In genomic region chr14:31892186-31892510, GRCm38 (mm10) we compare ENCODE assay signal across 11 mouse cellular contexts.
DNase-seq lines count a peak whose midpoint lies in the region; ATAC-seq lines count a peak whose summit lies in the region.
"Had no signal": no experiment of that assay in that cellular context is flagged by ENCODE, and none has a peak within 500 bp of the region (broad histone marks: within the 10 kb centered on the region; RNA-seq: fewer than 3 reads in every experiment).

No protein-coding gene starts in this region.

- 4% methylated on average over 6 of the region's 6 CpGs for WGBS in hindbrain, embryonic 11.5 days
- WGBS in hindbrain, embryonic 14.5 days: 12% methylated on average over 6 of the region's 6 CpGs
- WGBS in midbrain, embryonic 11.5 days: 3% methylated on average over 6 of the region's 6 CpGs
- WGBS in midbrain, embryonic 15.5 days: 15% methylated on average over 6 of the region's 6 CpGs
- 23% methylated on average over 6 of the region's 6 CpGs for whole genome bisulfite sequencing in large intestine, adult 2 months
- WGBS in stomach, embryonic 15.5 days: 18% methylated on average over 6 of the region's 6 CpGs

- H3K27ac ChIP-seq in hindbrain, embryonic 11.5 days (ENCODE audit: low read depth, low read length): no peak overlapping the region
- H3K27ac ChIP-seq in hindbrain, embryonic 14.5 days: no peak overlapping the region
- peak overlapping the region; percentile 64; the same call in 1 of the 2 replicates for H3K27ac ChIP-seq in midbrain, embryonic 11.5 days (ENCODE audit: low read depth, low read length)
- H3K27ac ChIP-seq in midbrain, embryonic 15.5 days: no peak overlapping the region
- peak overlapping the region; percentile 19; the same call in 1 of the 2 replicates for H3K27ac ChIP-seq in stomach, embryonic 15.5 days
- H3K27ac ChIP-seq: neural tube, embryonic 12.5 days had no signal

- no peak overlapping the region for H3K9ac ChIP-seq in hindbrain, embryonic 11.5 days (ENCODE audit: low read depth, low read length)
- H3K9ac ChIP-seq in hindbrain, embryonic 14.5 days: no peak overlapping the region
- no peak overlapping the region for H3K9ac ChIP-seq in midbrain, embryonic 11.5 days (ENCODE audit: low read length)
- no peak overlapping the region for H3K9ac ChIP-seq in midbrain, embryonic 15.5 days
- no peak overlapping the region for H3K9ac ChIP-seq in stomach, embryonic 15.5 days

- ATAC-seq in hindbrain, embryonic 11.5 days (ENCODE audit: low FRiP score): no peak
- no peak for ATAC-seq in hindbrain, embryonic 14.5 days (ENCODE audit: low FRiP score)
- ATAC-seq in midbrain, embryonic 11.5 days (ENCODE audit: low FRiP score): peak; percentile 81
- ATAC-seq in midbrain, embryonic 15.5 days (replicated peaks): no peak
- ATAC-seq in stomach, embryonic 15.5 days (ENCODE audit: insufficient read depth, low FRiP score, low read depth): 0 out of 2 replicates have a peak, but pooled peaks have one; percentile 10

- H3K9me3 ChIP-seq in hindbrain, embryonic 11.5 days (ENCODE audit: control insufficient read depth, low read length): no peaks in the 10 kb centered on the region
- no peaks in the 10 kb centered on the region for H3K9me3 ChIP-seq in hindbrain, embryonic 14.5 days (ENCODE audit: control insufficient read depth, low read length)
- H3K9me3 ChIP-seq in midbrain, embryonic 11.5 days (ENCODE audit: control insufficient read depth, low read length): no peaks in the 10 kb centered on the region
- no peaks in the 10 kb centered on the region for H3K9me3 ChIP-seq in midbrain, embryonic 15.5 days
- H3K9me3 ChIP-seq in stomach, embryonic 15.5 days: no peaks in the 10 kb centered on the region
- H3K9me3 ChIP-seq: heart, embryonic 13.5 days; neural tube, embryonic 12.5 days had no signal

- no peak overlapping the region for H3K4me2 ChIP-seq in hindbrain, embryonic 11.5 days (replicated peaks; ENCODE audit: low read depth, low read length)
- H3K4me2 ChIP-seq in hindbrain, embryonic 14.5 days (replicated peaks): no peak overlapping the region
- H3K4me2 ChIP-seq in midbrain, embryonic 11.5 days: peak overlapping the region; percentile 37; the same call in 1 of the 2 replicates
- no peak overlapping the region for H3K4me2 ChIP-seq in midbrain, embryonic 15.5 days
- H3K4me2 ChIP-seq in stomach, embryonic 15.5 days: peak overlapping the region; percentile 52

- no peaks in the 10 kb centered on the region for H3K36me3 ChIP-seq in hindbrain, embryonic 11.5 days (ENCODE audit: control insufficient read depth, insufficient read depth, low read length)
- no peaks in the 10 kb centered on the region for H3K36me3 ChIP-seq in hindbrain, embryonic 14.5 days (replicated peaks; ENCODE audit: control insufficient read depth, insufficient read depth)
- H3K36me3 ChIP-seq in midbrain, embryonic 11.5 days (ENCODE audit: control insufficient read depth, insufficient read depth, low read length): no peaks in the 10 kb centered on the region
- no peaks in the 10 kb centered on the region for H3K36me3 ChIP-seq in midbrain, embryonic 15.5 days (replicated peaks)
- H3K36me3 ChIP-seq in stomach, embryonic 15.5 days: no peaks in the 10 kb centered on the region
- H3K36me3 ChIP-seq: heart, embryonic 13.5 days; neural tube, embryonic 12.5 days had no signal

- H3K4me3 ChIP-seq in hindbrain, embryonic 11.5 days (ENCODE audit: low read depth, low read length): no peak overlapping the region
- no peak overlapping the region for H3K4me3 ChIP-seq in hindbrain, embryonic 14.5 days (replicated peaks; ENCODE audit: low read length)
- no peak overlapping the region for H3K4me3 ChIP-seq in midbrain, embryonic 11.5 days (ENCODE audit: low read depth, low read length)
- no peak overlapping the region for H3K4me3 ChIP-seq in midbrain, embryonic 15.5 days
- H3K4me3 ChIP-seq in stomach, embryonic 15.5 days (replicated peaks): no peak overlapping the region

- peak; percentile 43 for DNase-seq in hindbrain, embryonic 11.5 days (ENCODE audit: low spot score)
- no peak for DNase-seq in hindbrain, embryonic 14.5 days (ENCODE audit: low spot score)
- DNase-seq in midbrain, embryonic 11.5 days (ENCODE audit: low spot score, missing footprints): peak; percentile 94
- peak; percentile 3 for DNase-seq in large intestine, adult 2 months (ENCODE audit: low read depth, low spot score)
- no peak for DNase-seq in urinary bladder, postnatal 25 days (ENCODE audit: low spot score)
- no peak for DNase-seq in urinary bladder, adult 18-20 months (ENCODE audit: low spot score in 2 of 2)
- DNase-seq: cerebellum, adult 8-10 months had no signal

- H3K27me3 ChIP-seq in hindbrain, embryonic 11.5 days (ENCODE audit: control insufficient read depth, insufficient read depth, low read length): no peaks in the 10 kb centered on the region
- no peaks in the 10 kb centered on the region for H3K27me3 ChIP-seq in hindbrain, embryonic 14.5 days (ENCODE audit: control insufficient read depth, insufficient read depth, low read length)
- peaks cover 5% of the 10 kb centered on the region for H3K27me3 ChIP-seq in midbrain, embryonic 11.5 days (ENCODE audit: control insufficient read depth, insufficient read depth, low read length)
- H3K27me3 ChIP-seq in midbrain, embryonic 15.5 days (replicated peaks): no peaks in the 10 kb centered on the region
- no peaks in the 10 kb centered on the region for H3K27me3 ChIP-seq in stomach, embryonic 15.5 days (replicated peaks)
- H3K27me3 ChIP-seq: heart, embryonic 13.5 days; neural tube, embryonic 12.5 days had no signal

- H3K4me1 ChIP-seq in hindbrain, embryonic 11.5 days (replicated peaks; ENCODE audit: control insufficient read depth, insufficient read depth, low read length): peaks cover 4% of the 10 kb centered on the region; the same call in 1 of the 2 replicates
- peaks cover 5% of the 10 kb centered on the region; the same call in 1 of the 2 replicates for H3K4me1 ChIP-seq in hindbrain, embryonic 14.5 days (replicated peaks; ENCODE audit: control insufficient read depth, insufficient read depth, low read length)
- peaks cover 23% of the 10 kb centered on the region for H3K4me1 ChIP-seq in midbrain, embryonic 11.5 days (ENCODE audit: control insufficient read depth, insufficient read depth, low read length)
- H3K4me1 ChIP-seq in midbrain, embryonic 15.5 days: peaks cover 13% of the 10 kb centered on the region
- H3K4me1 ChIP-seq in stomach, embryonic 15.5 days: peaks cover 10% of the 10 kb centered on the region

Comparison
In these comparisons a context has a peak if more than half of its experiments do, and no peak if none do; other contexts are left out.
1. ATAC-seq: peak in midbrain, embryonic 11.5 days (single experiment) and stomach, embryonic 15.5 days (single experiment); none in hindbrain, embryonic 11.5 days (single experiment), hindbrain, embryonic 14.5 days (single experiment) and midbrain, embryonic 15.5 days (single experiment).
2. DNase-seq: peak in hindbrain, embryonic 11.5 days (single experiment), midbrain, embryonic 11.5 days (single experiment) and large intestine, adult 2 months (single experiment); none in hindbrain, embryonic 14.5 days (single experiment), urinary bladder, postnatal 25 days (single experiment) and urinary bladder, adult 18-20 months (0 of 2).
3. H3K27ac ChIP-seq: peak in midbrain, embryonic 11.5 days (single experiment) and stomach, embryonic 15.5 days (single experiment); none in hindbrain, embryonic 11.5 days (single experiment), hindbrain, embryonic 14.5 days (single experiment) and midbrain, embryonic 15.5 days (single experiment).
4. H3K4me2 ChIP-seq: peak in midbrain, embryonic 11.5 days (single experiment) and stomach, embryonic 15.5 days (single experiment); none in hindbrain, embryonic 11.5 days (single experiment), hindbrain, embryonic 14.5 days (single experiment) and midbrain, embryonic 15.5 days (single experiment).